Mouse (Mus musculus): ENCODE data around the gene Ankrd61.

- no peak for TF ChIP-seq CHD2 (IDR thresholded peaks at IDR 0.05; ENCODE audit: low read depth, low read length)
- TF ChIP-seq ZNF384 (IDR thresholded peaks at IDR 0.05; ENCODE audit: low read depth, low read length): no peak
- TF ChIP-seq MAFK (IDR thresholded peaks at IDR 0.05; ENCODE audit: insufficient read depth, low read depth, low read length): no peak
Measured at GRCm38 (mm10) chr5:143874571-143874970, 22.9 kb downstream of the Ankrd61 start.
